7 mouse cellular contexts compared by ENCODE assay signal in genomic region chr11:41999468-41999881, GRCm38 (mm10). TPM values are rescaled to one million over a fixed set of nuclear protein-coding genes. Genes with fewer than 3 reads are reported as not detected.
DNase-seq lines count a peak whose midpoint lies in the region; ATAC-seq lines count a peak whose summit lies in the region.

No protein-coding gene starts in this region.

- no peak overlapping the region for H3K27ac ChIP-seq in embryonic facial prominence, embryonic 12.5 days
- peak overlapping the region; percentile 91 for H3K27ac ChIP-seq in hindbrain, embryonic 12.5 days
- peak overlapping the region; percentile 97 for H3K27ac ChIP-seq in midbrain, embryonic 14.5 days (replicated peaks; ENCODE audit: low read depth, low read length)

- 2% methylated on average over 7 of the region's 7 CpGs for WGBS in embryonic facial prominence, embryonic 12.5 days
- 4% methylated on average over 7 of the region's 7 CpGs for WGBS in hindbrain, embryonic 12.5 days
- WGBS in midbrain, embryonic 14.5 days: under 1% methylated on average over 7 of the region's 7 CpGs

- no peaks in the 10 kb centered on the region for H3K36me3 ChIP-seq in embryonic facial prominence, embryonic 12.5 days
- H3K36me3 ChIP-seq in hindbrain, embryonic 12.5 days: no peaks in the 10 kb centered on the region
- H3K36me3 ChIP-seq in midbrain, embryonic 14.5 days (ENCODE audit: control insufficient read depth, insufficient read depth, low read length): no peaks in the 10 kb centered on the region

- no peak overlapping the region for H3K4me3 ChIP-seq in embryonic facial prominence, embryonic 12.5 days
- peak overlapping the region; percentile 41 for H3K4me3 ChIP-seq in hindbrain, embryonic 12.5 days
- H3K4me3 ChIP-seq in midbrain, embryonic 14.5 days (replicated peaks; ENCODE audit: low read depth, low read length): peak overlapping the region; percentile 49

- no peak overlapping the region for H3K9ac ChIP-seq in embryonic facial prominence, embryonic 12.5 days
- peak overlapping the region; percentile 54 for H3K9ac ChIP-seq in hindbrain, embryonic 12.5 days
- peak overlapping the region; percentile 87 for H3K9ac ChIP-seq in midbrain, embryonic 14.5 days (replicated peaks; ENCODE audit: low read length)

- ATAC-seq in embryonic facial prominence, embryonic 12.5 days (ENCODE audit: insufficient number of reproducible peaks, insufficient read depth, low FRiP score, low TSS enrichment): peak; percentile 77
- peak; percentile 78 for ATAC-seq in hindbrain, embryonic 12.5 days (ENCODE audit: low FRiP score)
- peak; percentile 79 for ATAC-seq in midbrain, embryonic 14.5 days (ENCODE audit: low FRiP score, low TSS enrichment)

- peak; percentile 50 for DNase-seq in Muller cell, postnatal 12 days (ENCODE audit: inconsistent ontology term)
- peak; percentile 74 to 75 for DNase-seq in adrenal gland, postnatal 36 days
- peak; percentile 60 to 75 for DNase-seq in layer of hippocampus, postnatal 10 days (ENCODE audit: low spot score in 2 of 2)
- peak; percentile 86 for DNase-seq in midbrain, embryonic 14.5 days
- DNase-seq in testis, postnatal 14 days (ENCODE audit: low spot score): peak; percentile 69

- H3K27me3 ChIP-seq in embryonic facial prominence, embryonic 12.5 days: no peaks in the 10 kb centered on the region
- no peaks in the 10 kb centered on the region for H3K27me3 ChIP-seq in hindbrain, embryonic 12.5 days
- H3K27me3 ChIP-seq in midbrain, embryonic 14.5 days (ENCODE audit: control insufficient read depth, insufficient read depth, low read length): no peaks in the 10 kb centered on the region

- no peaks in the 10 kb centered on the region for H3K4me1 ChIP-seq in embryonic facial prominence, embryonic 12.5 days
- H3K4me1 ChIP-seq in hindbrain, embryonic 12.5 days: peaks cover 5% of the 10 kb centered on the region; the same call in 1 of the 2 replicates
- H3K4me1 ChIP-seq in midbrain, embryonic 14.5 days (ENCODE audit: control insufficient read depth, insufficient read depth, low read length): peaks cover 21% of the 10 kb centered on the region

- peak overlapping the region; percentile 19 for H3K4me2 ChIP-seq in embryonic facial prominence, embryonic 12.5 days (replicated peaks)
- peak overlapping the region; percentile 49 for H3K4me2 ChIP-seq in hindbrain, embryonic 12.5 days (replicated peaks)
- H3K4me2 ChIP-seq in midbrain, embryonic 14.5 days (ENCODE audit: low read length): peak overlapping the region; percentile 71

- H3K9me3 ChIP-seq in embryonic facial prominence, embryonic 12.5 days: no peaks in the 10 kb centered on the region
- no peaks in the 10 kb centered on the region for H3K9me3 ChIP-seq in hindbrain, embryonic 12.5 days (replicated peaks)
- no peaks in the 10 kb centered on the region for H3K9me3 ChIP-seq in midbrain, embryonic 14.5 days (ENCODE audit: control insufficient read depth, low read length)

RNA-seq across cellular contexts. Expression of gene Gabrg2, which starts 1.2 kb away (rescaled TPM):
- total RNA-seq in adrenal gland, postnatal 36 days (2021): 1 to 10 TPM; 1.3 to 1.7 TPM
- polyA plus RNA-seq in embryonic facial prominence, embryonic 12.5 days (2016; fragmentation: Nextera tagmentation; extraction: Ambion mirVana): 1.5 and 2.8 TPM in 2 replicates
- polyA plus RNA-seq in hindbrain, embryonic 12.5 days (2016; fragmentation: Nextera tagmentation; extraction: Ambion mirVana): 31.8 and 37.0 TPM in 2 replicates
- 100 to 1,000 TPM; 138 to 145 TPM for total RNA-seq in layer of hippocampus, postnatal 10 days (2021)
- 158 and 164 TPM in 2 replicates for polyA plus RNA-seq in midbrain, embryonic 14.5 days (2014; fragmentation: Nextera tagmentation; extraction: Ambion mirVana)

Comparison
In these comparisons a context has a peak if more than half of its experiments do, and no peak if none do; other contexts are left out.
1. H3K4me2 ChIP-seq: peak in every context shown above with its lines; median percentile 71 in midbrain, embryonic 14.5 days; 49 in hindbrain, embryonic 12.5 days; 19 in embryonic facial prominence, embryonic 12.5 days.